Mouse (Mus musculus): ENCODE results near the gene Rps27rt. TPM values are rescaled to one million over a fixed set of nuclear protein-coding genes. Genes with fewer than 3 reads are reported as not detected.
"Not testable (repeated sequence)": the region's sequence is repeated elsewhere in the genome, so short reads cannot be mapped to it uniquely, and the experiment has no call there.

The Rps27rt gene
- total RNA-seq (2015; ENCODE audit: low replicate concordance) = 81.7 and 147 TPM in 2 replicates
- 36.5 and 41.4 TPM in 2 replicates for total RNA-seq (2017; ENCODE audit: low replicate concordance)

GRCm38 (mm10) chr9:114982689-114983360 lies at the start of gene Rps27rt:
TSS of gene Rps27rt (minus strand) at chr9:114982739.
- no peak for ATAC-seq (replicated peaks; ENCODE audit: low FRiP score, poor library complexity, severe bottlenecking)

DNA sequence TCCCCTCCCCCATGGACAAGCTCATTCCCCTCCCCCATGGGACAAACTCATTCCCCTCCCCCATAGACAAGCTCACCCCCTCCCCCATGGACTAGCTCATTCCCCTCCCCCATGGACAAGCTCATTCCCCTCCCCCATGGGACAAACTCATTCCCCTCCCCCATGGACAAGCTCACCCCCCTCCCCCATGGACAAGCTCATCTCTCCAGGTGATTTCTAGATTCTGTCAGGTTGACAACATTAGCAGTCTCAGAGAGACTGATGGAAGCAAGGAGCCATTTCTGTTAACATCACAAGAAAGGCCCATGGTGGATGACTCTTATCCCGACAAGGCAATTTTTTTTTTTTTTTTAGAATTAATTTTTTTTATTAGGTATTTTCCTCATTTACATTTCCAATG lies 48.5 kb upstream of the Rps27rt start:
- not testable (repeated sequence) for ATAC-seq (replicated peaks; ENCODE audit: low FRiP score, poor library complexity, severe bottlenecking)

DNA sequence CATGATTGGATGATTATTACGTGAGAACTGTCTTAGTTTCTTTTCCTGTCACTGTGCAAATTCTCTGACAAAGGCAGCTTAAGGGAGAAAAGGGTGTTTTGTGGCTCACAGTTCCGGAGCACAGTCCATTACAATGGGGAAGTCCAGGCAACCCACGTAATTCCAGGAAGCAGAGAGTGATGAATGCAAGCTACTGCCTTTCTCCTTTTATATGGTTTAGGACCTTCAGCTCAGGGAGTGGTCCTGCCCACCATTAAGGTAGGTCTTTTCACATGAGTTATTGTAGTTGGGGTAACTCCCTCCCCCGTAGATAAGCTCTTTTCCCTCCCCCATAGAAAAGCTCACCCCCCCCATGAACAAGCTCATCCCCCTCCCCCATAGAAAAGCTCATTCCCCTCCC lies 48.0 kb upstream of the Rps27rt start:
- no peak for ATAC-seq (replicated peaks; ENCODE audit: low FRiP score, poor library complexity, severe bottlenecking)

DNA sequence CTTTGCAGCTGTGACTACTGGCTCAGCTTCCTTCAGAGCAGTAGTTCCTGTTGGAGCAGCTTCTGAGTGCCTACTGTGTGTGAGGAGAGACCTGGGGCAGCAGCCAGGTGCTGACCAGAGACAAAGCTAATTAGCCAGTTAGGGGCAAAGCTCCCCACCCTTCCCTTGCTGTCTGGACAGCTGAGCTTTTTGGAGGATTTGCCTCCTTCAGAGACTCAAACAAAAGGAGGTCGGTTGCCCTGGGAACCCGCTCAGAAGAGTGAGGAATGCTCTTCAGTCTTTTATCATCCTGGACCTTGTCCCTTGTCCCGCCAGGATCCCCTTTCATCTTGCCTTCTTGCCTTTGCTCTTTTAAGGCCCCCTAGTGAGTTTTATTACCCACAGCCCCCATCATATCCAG lies 46.8 kb upstream of the Rps27rt start:
- no peak for ATAC-seq (replicated peaks; ENCODE audit: low FRiP score, poor library complexity, severe bottlenecking)

DNA sequence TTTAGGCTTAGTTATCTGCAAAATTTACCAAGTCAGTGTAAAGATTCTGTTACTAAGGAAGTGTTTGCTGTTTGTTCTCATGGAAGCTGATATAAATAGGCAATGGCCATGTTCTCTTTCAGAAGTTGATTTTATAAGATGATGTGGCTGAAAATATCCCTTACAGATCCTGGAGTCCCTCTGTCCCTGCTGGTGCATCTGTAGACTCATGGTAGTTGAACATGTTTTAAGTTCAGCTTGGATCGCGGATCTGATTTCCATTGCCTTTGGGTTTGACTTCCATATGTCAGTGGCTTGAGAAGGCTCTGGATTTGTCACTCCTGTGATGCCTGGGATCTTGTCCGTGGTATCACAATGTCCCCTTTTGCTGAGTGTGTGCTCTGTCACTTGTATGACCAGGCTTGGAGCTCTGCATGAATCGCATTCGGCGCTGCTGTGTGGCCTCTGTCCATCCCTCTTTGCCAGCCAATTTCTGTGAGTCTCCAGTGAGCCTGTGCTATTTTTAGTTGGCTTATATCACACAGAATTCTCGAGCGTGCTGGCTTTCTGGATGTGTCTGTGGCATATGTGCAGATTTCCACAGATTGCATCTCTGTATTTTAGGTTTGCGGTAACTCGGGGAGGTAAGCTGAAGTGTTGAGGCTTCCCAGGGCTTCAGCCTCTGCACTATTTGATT lies 41.3 kb upstream of the Rps27rt start:
- ATAC-seq (replicated peaks; ENCODE audit: low FRiP score, poor library complexity, severe bottlenecking) = no peak

DNA sequence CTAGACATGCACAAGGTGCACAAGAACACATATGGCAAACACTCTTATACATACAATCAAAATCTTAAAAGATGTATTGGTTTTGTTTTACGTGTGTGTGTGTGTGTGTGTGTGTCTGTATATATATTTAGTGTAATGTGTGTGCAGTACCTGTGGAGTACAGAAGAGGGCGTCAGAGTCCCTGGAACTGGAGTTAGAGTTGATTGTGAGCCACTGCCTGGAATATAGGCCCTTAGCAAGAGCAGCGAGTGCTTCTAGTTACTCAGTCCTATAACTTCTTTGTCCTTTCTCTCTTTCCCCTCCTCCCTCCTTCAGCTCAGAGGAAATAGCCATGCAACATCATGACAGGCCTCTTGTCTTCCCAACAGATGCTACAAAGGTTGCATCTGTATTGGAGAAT lies 40.6 kb upstream of the Rps27rt start:
- ATAC-seq (replicated peaks; ENCODE audit: low FRiP score, poor library complexity, severe bottlenecking) = no peak

DNA sequence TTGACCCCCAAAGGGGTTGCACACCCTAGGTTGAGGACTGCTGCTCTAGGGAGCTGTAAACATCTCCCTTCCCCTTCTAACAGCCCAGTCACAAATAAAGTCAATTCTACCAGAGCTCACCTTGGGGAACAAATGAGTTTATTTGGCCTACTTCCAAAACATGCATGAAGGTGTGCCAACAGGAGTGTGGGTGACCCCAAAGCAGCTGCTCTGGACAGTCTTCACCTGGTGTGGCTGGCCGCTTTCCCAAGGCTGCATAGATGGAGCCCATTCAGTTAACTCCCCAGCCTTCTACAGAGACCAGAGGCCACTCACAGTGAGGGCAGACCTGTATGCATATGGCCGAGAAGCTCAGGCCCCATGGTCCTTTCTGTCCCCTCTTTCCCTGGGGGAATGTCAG lies 38.9 kb upstream of the Rps27rt start:
- no peak for ATAC-seq (replicated peaks; ENCODE audit: low FRiP score, poor library complexity, severe bottlenecking)

DNA sequence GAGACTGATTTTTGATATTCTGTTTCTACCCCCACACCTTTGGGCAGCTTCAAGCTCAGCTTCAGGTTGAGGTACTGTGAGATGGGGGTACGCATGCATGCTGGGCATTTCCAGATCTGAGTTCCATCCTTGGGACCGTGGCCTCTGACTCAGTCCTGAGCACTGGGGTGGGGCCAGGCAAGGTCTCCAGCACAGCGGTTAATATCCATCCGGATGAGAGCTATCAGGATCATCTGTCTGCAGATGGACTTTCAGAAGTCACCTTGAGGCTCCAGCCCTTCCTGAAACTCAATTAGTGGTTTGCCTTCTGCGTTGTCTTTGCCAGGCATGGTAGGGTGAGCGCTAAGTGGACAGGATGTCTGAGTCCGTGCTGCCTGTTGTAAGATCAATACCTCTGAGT lies 37.6 kb upstream of the Rps27rt start:
- no peak for ATAC-seq (replicated peaks; ENCODE audit: low FRiP score, poor library complexity, severe bottlenecking)

DNA sequence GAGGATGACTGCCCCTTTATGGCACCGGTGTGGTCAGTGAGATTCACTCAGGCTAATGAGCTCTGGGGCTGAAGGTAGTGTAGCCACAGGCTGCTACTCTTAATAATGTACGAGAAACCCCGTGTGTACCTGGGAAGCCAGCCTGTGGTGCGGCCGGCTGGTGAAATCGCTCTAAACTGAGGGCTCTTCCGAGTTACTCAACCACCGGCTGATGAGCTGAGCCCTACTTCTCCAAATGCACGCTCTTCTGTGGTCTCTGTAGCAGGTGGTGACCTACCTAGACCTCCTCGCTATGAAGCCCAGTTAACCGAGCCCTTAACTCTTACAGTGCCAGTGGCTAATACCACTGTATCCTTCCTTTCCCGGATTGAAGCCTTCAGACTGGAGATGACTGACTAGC lies 29.8 kb upstream of the Rps27rt start:
- no peak for ATAC-seq (replicated peaks; ENCODE audit: low FRiP score, poor library complexity, severe bottlenecking)

- no peak for ATAC-seq (replicated peaks; ENCODE audit: low FRiP score, poor library complexity, severe bottlenecking)
Measured at GRCm38 (mm10) chr9:115008194-115008593, 25.7 kb upstream of the Rps27rt start.

- no peak for ATAC-seq (replicated peaks; ENCODE audit: low FRiP score, poor library complexity, severe bottlenecking)
Measured at GRCm38 (mm10) chr9:115007776-115008175, 25.2 kb upstream of the Rps27rt start.

DNA sequence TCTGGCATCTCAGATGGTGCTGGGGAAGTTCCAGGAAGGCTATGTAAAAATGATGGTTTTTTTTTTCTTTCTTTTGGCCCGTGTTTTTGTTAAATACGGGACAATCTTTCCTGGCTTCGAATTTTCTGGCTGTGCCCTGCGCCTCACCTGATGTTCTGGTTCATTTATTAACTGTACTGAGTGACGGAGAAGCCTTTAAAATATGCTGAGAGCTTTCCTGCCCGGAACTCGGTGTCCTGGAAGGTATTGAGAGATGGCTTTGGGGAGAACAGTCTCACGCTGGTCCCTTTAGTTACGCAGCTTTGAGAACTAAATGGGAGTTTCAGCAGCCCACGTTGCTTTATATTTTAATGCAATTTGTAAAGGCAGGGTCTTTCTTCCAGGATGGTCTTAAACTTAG lies 22.9 kb upstream of the Rps27rt start:
- ATAC-seq (replicated peaks; ENCODE audit: low FRiP score, poor library complexity, severe bottlenecking) = no peak

- ATAC-seq (replicated peaks; ENCODE audit: low FRiP score, poor library complexity, severe bottlenecking) = no peak
Measured at GRCm38 (mm10) chr9:114999771-115000146, 17.2 kb upstream of the Rps27rt start.

DNA sequence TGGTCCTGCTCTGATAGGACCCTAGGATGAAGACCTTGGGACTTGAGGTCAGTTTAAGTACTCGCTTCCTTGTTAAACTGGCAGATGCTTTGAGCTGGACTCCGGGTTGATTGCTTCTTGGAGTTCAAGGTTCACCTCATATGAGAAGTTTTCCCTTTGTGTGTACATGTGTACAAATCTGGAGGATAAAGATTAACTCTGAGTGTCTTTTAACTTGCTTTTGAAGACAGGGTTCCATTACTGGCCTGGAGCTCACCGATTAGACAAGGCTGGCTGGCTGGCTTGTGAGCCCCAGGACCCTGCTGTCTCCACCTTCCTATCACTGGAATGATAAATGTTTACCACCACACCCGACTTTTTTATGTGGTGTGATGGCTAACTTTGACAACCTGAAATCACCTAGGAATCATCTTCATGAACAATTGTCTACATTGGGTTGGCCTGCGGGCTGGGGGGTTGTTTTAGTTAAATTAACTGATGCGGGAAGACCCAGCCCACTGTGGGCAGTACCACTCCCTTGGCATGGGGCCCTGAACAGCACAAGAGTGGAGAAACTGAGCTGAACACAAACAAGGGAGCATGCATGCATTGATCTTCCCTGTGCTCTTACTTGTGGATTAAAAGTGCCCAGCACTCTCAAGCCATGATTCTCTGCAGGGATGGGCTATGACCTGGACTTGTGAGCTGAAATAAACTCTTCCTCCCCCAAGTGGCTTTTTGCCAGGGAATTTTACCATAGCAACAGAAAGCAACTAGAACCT lies 16.7 kb upstream of the Rps27rt start:
- ATAC-seq (replicated peaks; ENCODE audit: low FRiP score, poor library complexity, severe bottlenecking) = no peak

- no peak for ATAC-seq (replicated peaks; ENCODE audit: low FRiP score, poor library complexity, severe bottlenecking)
Measured at GRCm38 (mm10) chr9:114996489-114996888, 13.9 kb upstream of the Rps27rt start.

DNA sequence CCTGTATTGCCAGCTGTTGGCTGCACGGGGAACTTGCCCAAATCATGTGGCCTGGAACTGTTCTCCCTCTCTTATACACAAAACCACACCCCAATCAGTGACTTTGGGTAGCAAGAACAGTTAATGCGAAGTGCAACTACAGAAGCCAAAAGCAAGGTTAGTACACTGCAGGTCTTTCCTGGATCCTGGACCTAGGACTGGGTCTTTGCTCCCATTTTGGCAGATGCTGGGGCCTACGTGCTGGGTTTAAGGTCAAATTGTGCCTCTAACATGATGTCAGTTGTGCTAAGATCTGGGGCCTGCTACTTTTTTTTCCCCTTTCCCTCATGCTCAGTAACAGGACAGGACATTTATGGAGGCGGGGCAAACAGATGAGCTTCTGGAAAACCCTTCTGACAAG lies 13.2 kb upstream of the Rps27rt start:
- ATAC-seq (replicated peaks; ENCODE audit: low FRiP score, poor library complexity, severe bottlenecking) = no peak

DNA sequence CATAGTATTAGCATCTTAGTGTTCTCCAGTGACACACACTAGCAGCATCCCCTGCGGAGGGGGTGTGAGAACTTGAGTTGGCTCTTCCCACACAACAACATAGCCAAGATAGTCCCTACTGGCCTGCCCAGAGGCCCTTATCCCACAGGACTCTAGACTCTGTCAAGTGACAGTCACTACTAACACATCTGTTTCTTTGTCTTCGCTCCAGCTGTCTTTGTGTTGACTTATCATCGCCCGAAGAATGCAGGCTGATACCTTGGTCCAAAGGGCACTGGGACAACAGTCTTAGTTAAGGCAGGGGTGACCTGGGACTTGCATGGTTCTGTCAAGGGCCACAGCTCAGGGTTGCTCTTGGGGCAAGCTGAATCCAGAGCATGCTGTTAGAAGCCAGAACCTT lies 12.7 kb upstream of the Rps27rt start:
- no peak for ATAC-seq (replicated peaks; ENCODE audit: low FRiP score, poor library complexity, severe bottlenecking)

DNA sequence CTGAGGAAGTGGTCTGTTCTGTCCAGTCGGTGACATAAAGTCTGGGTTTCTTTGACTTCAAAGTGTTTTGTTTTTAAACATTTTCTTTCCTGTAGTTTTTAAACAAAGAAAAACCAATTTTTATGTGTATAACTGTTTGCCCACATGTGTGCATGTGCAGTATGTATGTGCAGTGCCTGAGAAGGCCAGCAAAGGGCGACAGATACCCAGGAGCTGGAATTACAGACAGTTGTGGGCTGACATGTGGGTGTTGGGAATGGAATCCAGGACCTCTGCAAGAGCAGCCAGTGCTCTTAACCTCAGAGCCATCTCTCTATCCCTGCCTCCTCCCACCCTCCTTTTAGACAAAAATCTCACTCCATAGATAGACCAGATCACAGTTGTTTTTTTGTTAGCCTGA lies 10.0 kb upstream of the Rps27rt start:
- no peak for ATAC-seq (replicated peaks; ENCODE audit: low FRiP score, poor library complexity, severe bottlenecking)

DNA sequence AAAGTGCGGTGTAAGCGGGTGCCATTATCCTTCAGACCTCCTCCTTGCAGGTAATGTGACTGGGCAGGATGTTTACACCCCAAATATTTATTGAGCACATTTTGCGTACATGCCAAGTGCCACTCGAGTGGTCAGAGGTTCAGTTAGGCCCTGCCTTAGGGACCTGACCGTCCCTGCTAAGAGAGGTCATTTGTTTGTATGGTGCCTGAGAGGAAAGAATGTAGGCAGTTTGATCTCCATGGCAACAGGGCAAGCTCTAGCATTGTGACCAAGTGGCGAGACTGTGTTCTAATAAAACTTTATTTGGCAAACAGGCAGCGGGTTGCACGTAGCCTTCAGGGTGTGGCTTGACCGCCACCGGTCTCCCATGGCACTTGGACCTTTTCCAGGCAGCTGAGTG lies 7.9 kb upstream of the Rps27rt start:
- ATAC-seq (replicated peaks; ENCODE audit: low FRiP score, poor library complexity, severe bottlenecking) = no peak

- ATAC-seq (replicated peaks; ENCODE audit: low FRiP score, poor library complexity, severe bottlenecking) = no peak
Measured at GRCm38 (mm10) chr9:114988610-114989327, 6.2 kb upstream of the Rps27rt start.

Measured in erythroid progenitor cell, adult 5-6 weeks (primary cell).